Mouse (Mus musculus) lung, adult 2 months (tissue): ENCODE results near the gene Epha10.

Source experiments
- CTCF ChIP-seq: fragments of 200-500 bp; IDR thresholded peaks from 2 replicates; pipeline ENCODE4 v1.5.1; 2011; ENCODE audit warnings: mild to moderate bottlenecking, low read length, control low read depth; ENCODE audit not compliant: insufficient read depth
- POLR2A ChIP-seq: fragments of 200-500 bp; IDR thresholded peaks from 2 replicates; pipeline ENCODE4 v1.6.1; 2011; ENCODE audit warnings: low read depth, mild to moderate bottlenecking, control low read depth, low read length, borderline replicate concordance; ENCODE audit errors: extremely low read depth

DNA sequence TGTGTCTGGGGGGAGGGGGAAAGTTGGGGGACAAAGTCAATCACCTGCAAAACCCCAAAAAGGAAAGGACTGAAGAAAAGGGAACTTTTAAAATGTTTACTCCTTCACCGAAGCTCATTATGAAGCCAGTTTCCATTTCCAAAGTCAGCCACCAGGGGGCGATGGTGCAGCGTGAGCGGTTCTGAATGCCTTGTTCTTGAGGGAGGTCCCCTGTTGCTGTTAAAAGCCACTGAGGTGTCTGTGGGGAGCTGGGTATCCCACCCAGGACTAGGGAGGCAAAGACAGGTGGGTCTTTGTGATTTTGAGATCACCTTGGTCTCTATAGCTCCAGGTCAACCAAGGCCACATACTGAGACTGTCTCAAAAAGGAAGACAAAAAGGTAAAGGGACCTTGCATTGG lies 62.3 kb downstream of the Epha10 start:
- no peak for TF ChIP-seq POLR2A
- TF ChIP-seq CTCF: peak; percentile 95
